Mouse (Mus musculus) cerebellum, postnatal 4 days (tissue): ENCODE measurements around the gene Pstpip1.
A peak's percentile ranks its signal among the peaks of the same experiment; 100 is the strongest.

ENCODE experiments used
- DNase-seq, 2 experiments: peaks; one replicate each; pipeline ENCODE4 v3.0.0; 2022; ENCODE audit warnings: low spot score in 2 of 2, mixed read lengths in 1 of 2

The Pstpip1 gene

GRCm38 (mm10) chr9:56151745-56152481 lies 62.2 kb downstream of the Pstpip1 start:
- DNase-seq: no peak

- DNase-seq: no peak
Observed at GRCm38 (mm10) chr9:56152482-56153007, 62.8 kb downstream of the Pstpip1 start.

GRCm38 (mm10) chr9:56154572-56154971 lies 64.8 kb downstream of the Pstpip1 start:
- DNase-seq: no peak

GRCm38 (mm10) chr9:56158077-56158476 lies 68.3 kb downstream of the Pstpip1 start:
- DNase-seq: no peak

- DNase-seq: no peak
Observed at GRCm38 (mm10) chr9:56159456-56159855, 69.7 kb downstream of the Pstpip1 start.

GRCm38 (mm10) chr9:56160341-56161141 lies 70.8 kb downstream of the Pstpip1 start:
- peak; percentile 81 to 88 for DNase-seq

GRCm38 (mm10) chr9:56165377-56165776 lies 75.6 kb downstream of the Pstpip1 start, which contains the start of gene Tspan3:
Gene Tspan3 (minus strand): TSS chr9:56165477.
- DNase-seq: no peak

- no peak for DNase-seq
Observed at GRCm38 (mm10) chr9:56166161-56166560, 76.4 kb downstream of the Pstpip1 start.

GRCm38 (mm10) chr9:56167690-56168089 lies 77.9 kb downstream of the Pstpip1 start:
- no peak for DNase-seq

GRCm38 (mm10) chr9:56175316-56175715 lies 85.6 kb downstream of the Pstpip1 start:
- no peak for DNase-seq

- DNase-seq: no peak
Observed at GRCm38 (mm10) chr9:56177354-56177753, 87.6 kb downstream of the Pstpip1 start.
